Mouse (Mus musculus) Patski (cell line): ENCODE measurements around the gene Brf1. TPM values are rescaled to one million over a fixed set of nuclear protein-coding genes. Genes with fewer than 3 reads are reported as not detected.

Experiments
- ATAC-seq: fragments of 100-300 bp; one replicate; pipeline ENCODE4 v1.8.0; 2021
- CTCF ChIA-PET: fragments of 350-600 bp; sonication (Branson Sonifier 250); formaldehyde crosslinking; loops from one replicate; lab custom pipeline; 2022; ENCODE audit warnings: inconsistent platforms; lab: Charles Lee
- POLR2A ChIA-PET: fragments of 350-600 bp; sonication (Branson Sonifier 250); formaldehyde crosslinking; loops from one replicate; lab custom pipeline; 2022; ENCODE audit warnings: antibody characterized with exemption, inconsistent platforms; lab: Charles Lee
- DNase-seq: peaks from one replicate; pipeline ENCODE4 v3.0.0-alpha.2; 2011; ENCODE audit warnings: low read depth, low spot score
- H3K27me3 ChIP-seq: fragments of 371-371 bp; one replicate; pipeline ENCODE4 v1.5.1; 2021
- CTCF ChIP-seq: fragments of 100-300 bp; IDR thresholded peaks from one replicate; pipeline ENCODE4 v1.5.1; 2021
- in situ Hi-C: fragments of 300-500 bp; cut with MboI; formaldehyde crosslinking; loops from 3 replicates; pipeline ENCODE4 v1.11.1; 2018; ENCODE audit warnings: low pct_unique_long_range_greater_than_20kb, mixed read lengths
- polyA plus RNA-seq: library from polyadenylated mRNA; unstranded; gene quantifications from one replicate; pipeline ENCODE4 v1.2.3, GENCODE M21; 2021

Gene Brf1
- polyA plus RNA-seq, 1 experiment from 2014 or later: 38.9 TPM

- in situ Hi-C loops: no loop called here
- CTCF ChIA-PET: no interaction called here
These were observed 87.4 kb downstream of the Brf1 start for GRCm38 (mm10) chr12:112912951-112913745.

GRCm38 (mm10) chr12:112911701-112912100 lies 88.8 kb downstream of the Brf1 start:
- ATAC-seq (no peak), DNase-seq (no peak)
- ChIA-PET CTCF (no interaction called here), POLR2A (no interaction called here)
- no peaks in the 10 kb centered on the region for H3K27me3 ChIP-seq
- TF ChIP-seq CTCF: no peak
- in situ Hi-C loops: no loop called here

More at GRCm38 (mm10) chr12:112912951-112913745, 87.4 kb downstream of the Brf1 start:
- H3K27me3 ChIP-seq: no peaks in the 10 kb centered on the region
- POLR2A ChIA-PET: no interaction called here
- DNase-seq (no peak), ATAC-seq (no peak)
- no peak for TF ChIP-seq CTCF

Other genes starting within 250 kb of the Brf1 start
- gene Pld4, start 240.0 kb downstream of the Brf1 start, polyA plus RNA-seq: 0.15 TPM
- 44.1 TPM for gene Ahnak2, start 198.0 kb downstream of the Brf1 start, polyA plus RNA-seq
- gene Clba1, start 191.8 kb downstream of the Brf1 start, polyA plus RNA-seq: 46.3 TPM
- 23.5 TPM for gene Cdca4, start 171.3 kb downstream of the Brf1 start, polyA plus RNA-seq
- not detected for gene Gpr132, start 132.5 kb downstream of the Brf1 start, polyA plus RNA-seq
- gene Jag2, start 70.9 kb downstream of the Brf1 start, polyA plus RNA-seq: 8.0 TPM
- gene Nudt14, start 58.6 kb downstream of the Brf1 start, polyA plus RNA-seq: 55.9 TPM
- 13.5 TPM for gene Btbd6, start 24.2 kb downstream of the Brf1 start, polyA plus RNA-seq
- 70.8 TPM for gene Pacs2, start 13.8 kb upstream of the Brf1 start, polyA plus RNA-seq
- not detected for gene Tex22, start 73.8 kb upstream of the Brf1 start, polyA plus RNA-seq
- 95.8 TPM for gene Mta1, start 97.6 kb upstream of the Brf1 start, polyA plus RNA-seq
- gene Crip2, start 139.5 kb upstream of the Brf1 start, polyA plus RNA-seq: 101 TPM
- gene Crip1, start 145.6 kb upstream of the Brf1 start, polyA plus RNA-seq: 0.17 TPM
- gene Tedc1, start 155.7 kb upstream of the Brf1 start, polyA plus RNA-seq: 9.7 TPM
- gene Tmem121, start 185.2 kb upstream of the Brf1 start, polyA plus RNA-seq: 12.3 TPM